Mouse (Mus musculus) layer of hippocampus, adult 18-20 months (tissue): Measurements from ENCODE around the gene Bcl3. TPM values are rescaled to one million over a fixed set of nuclear protein-coding genes. Genes with fewer than 3 reads are reported as not detected.
"Not testable (repeated sequence)": the region's sequence is repeated elsewhere in the genome, so short reads cannot be mapped to it uniquely, and the experiment has no call there.

Experiments
- DNase-seq, 2 experiments: peaks; one replicate each; pipeline ENCODE4 v3.0.0; 2022; ENCODE audit warnings: low spot score in 2 of 2
- total RNA-seq, 2 experiments: library from RNA; stranded (reverse); gene quantifications; 2 replicates each; pipeline ENCODE4 v1.2.3; 2021

Gene Bcl3
- total RNA-seq, 2 experiments from 2014 or later = 0.27 to 1.1 TPM

DNA sequence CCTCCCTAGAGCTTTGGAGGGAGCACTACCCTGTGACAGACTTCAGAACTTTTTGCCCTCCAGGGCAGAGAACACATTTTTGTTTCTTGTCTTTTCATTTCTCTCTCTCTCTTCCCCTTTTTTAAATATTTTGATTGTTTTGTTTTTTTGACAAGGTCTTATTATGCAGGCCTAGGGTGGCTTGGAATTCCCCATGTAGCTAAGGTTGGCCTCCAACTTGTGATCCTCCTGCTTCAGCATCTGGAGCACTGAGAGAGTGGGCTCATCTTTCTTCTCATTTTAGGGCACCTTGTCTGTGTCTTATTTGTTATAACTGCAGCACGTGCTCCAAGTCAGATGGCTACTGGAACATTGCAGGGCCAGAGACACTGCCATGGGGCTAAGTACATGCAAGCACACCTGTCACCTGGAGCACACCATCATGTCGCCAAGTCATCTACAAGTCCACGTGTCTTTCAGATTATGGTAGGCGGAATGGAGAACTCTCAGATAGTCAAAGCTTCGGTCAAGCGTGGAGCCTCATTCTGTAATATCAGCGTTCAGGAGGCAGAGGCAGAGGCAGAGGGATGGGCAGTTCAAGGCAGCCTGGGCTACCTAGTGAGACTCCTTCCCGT, 16.1 kb downstream of the Bcl3 start:
- no peak for DNase-seq

GRCm38 (mm10) chr7:19802995-19803394, 19.6 kb downstream of the Bcl3 start:
- peak in 1 of 2 experiments; percentile 78 for DNase-seq

- DNase-seq = peak in 1 of 2 experiments; percentile 61
Measured at GRCm38 (mm10) chr7:19800764-19801163, 21.8 kb downstream of the Bcl3 start.

- peak in 1 of 2 experiments; percentile 52 for DNase-seq
Measured at GRCm38 (mm10) chr7:19796697-19797588, 25.6 kb downstream of the Bcl3 start, which contains the start of gene Cblc. TSS of gene Cblc (minus strand) at chr7:19796809.

DNA sequence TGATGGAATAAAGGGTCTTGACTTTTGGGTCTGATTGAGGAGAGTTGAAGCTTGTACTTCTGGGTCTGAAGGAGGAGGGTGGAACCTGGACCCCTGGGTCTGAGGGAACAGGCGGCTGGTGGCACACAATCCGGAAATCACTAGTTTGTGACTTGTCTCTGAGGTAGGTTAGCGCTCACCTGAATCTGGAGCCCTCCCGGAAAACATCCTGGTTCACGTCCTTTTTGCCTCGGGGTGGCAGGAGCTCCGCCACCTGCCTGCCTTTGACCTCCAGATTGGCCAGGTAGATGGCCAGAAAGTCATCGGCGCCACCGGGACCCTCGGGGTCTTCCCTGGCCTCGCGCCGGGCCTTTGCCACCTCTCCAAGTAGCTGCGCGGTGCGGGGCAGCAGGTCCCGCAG, 26.3 kb downstream of the Bcl3 start:
- DNase-seq = no peak

DNA sequence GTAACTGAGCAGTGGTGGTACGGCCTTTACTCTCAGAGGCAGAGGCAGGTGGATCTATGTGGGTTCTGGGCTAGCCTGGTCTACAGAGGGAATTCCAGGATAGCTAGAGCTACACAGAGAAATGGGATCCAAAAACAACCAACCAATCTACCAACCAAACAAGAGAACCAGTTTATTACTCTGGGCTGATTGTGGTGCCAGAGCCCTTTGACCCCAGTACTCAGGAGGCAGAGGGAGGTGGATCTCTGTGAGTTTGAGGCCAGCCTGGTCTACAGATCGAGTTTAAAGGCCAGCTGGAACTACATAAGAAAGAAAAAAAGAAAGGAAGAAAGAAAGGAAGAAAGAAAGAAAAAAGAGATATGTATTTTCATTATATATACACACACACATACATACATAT, 27.3 kb downstream of the Bcl3 start:
- DNase-seq = no peak

DNA sequence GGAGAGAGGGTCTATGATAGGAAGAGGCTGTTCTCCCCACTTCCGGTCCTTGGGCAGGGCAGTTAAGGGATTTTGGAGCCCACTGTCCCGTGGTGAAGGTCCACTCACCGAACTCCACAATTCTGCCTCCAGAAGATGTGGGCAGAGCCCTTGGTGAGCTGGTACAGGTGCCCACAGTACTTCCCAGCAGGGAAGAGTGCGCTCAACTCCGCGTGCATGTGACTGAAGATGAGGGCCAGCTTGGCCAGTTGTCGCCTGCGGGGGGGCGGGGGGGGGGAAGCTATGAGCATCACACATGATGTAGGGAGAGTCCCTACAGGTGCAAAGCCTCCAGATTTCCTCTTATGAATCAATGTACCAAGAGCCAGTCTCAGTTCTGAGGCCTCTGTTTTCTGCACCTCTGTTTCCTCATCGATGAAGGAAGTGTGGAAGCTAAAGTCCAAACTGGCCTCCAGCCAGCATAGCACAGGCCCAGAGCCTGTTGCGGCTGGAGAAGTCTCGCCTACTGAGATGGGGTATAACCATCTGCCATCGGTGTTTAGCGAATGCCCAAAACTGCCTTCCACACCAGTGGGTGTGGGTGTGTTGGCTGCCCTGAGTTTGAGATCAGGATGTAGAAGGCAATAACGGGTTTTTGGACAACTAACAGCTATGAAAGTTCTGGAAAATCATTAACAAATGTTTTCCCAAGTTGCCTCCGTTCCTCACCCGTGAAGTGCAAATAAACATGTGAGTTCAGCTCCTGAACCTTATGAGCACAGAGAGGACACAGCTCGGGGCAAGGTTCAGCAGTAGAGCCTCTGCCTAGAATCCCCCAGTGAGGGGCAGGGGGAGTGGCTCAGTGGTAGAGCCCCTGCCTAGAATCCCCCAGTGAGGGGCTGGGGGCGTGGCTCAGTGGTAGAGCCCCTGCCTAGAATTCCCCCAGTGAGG, 29.6 kb downstream of the Bcl3 start:
- no peak for DNase-seq

DNA sequence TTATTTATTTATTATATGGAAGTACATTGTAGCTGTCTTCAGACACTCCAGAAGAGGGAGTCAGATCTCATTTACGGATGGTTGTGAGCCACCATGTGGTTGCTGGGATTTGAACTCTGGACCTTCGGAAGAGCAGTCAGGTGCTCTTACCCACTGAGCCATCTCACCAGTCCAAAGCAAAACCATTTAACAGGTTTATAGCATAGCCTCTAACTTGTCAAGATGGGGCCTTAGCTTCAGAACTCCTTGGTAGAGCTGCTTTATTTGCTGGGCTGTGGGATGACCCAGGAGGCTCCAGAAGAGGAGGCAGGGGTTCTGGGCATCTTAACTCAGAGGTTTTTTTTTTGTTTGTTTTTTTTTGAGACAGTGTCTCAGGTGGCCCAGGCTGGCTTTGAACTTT, 31.1 kb downstream of the Bcl3 start:
- not testable (repeated sequence) for DNase-seq

DNA sequence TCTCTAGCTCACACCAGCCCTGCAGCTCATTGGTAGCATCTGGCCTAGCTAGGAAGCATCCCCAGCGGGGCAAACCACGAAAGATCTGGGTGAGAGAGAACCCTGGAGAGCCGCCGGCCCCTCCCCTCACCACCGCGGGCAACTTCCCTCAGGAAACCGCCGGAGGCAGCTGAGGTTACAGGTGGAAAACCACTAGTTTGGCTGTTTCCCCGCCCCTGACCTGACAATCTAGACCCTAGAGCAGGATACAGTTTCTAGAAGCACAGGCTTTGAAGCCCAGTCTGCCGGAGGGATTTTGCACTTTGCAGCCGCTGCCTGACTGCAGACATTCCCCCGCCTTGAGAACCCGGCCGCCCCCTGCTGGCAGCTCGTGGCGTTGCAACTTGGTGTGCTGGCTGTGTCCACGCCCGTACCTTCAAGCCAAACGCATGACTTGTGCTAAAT, 32.6 kb downstream of the Bcl3 start:
- peak; percentile 70 to 84 for DNase-seq

- DNase-seq = no peak
Measured at GRCm38 (mm10) chr7:19785874-19786458, 36.6 kb downstream of the Bcl3 start.

DNA sequence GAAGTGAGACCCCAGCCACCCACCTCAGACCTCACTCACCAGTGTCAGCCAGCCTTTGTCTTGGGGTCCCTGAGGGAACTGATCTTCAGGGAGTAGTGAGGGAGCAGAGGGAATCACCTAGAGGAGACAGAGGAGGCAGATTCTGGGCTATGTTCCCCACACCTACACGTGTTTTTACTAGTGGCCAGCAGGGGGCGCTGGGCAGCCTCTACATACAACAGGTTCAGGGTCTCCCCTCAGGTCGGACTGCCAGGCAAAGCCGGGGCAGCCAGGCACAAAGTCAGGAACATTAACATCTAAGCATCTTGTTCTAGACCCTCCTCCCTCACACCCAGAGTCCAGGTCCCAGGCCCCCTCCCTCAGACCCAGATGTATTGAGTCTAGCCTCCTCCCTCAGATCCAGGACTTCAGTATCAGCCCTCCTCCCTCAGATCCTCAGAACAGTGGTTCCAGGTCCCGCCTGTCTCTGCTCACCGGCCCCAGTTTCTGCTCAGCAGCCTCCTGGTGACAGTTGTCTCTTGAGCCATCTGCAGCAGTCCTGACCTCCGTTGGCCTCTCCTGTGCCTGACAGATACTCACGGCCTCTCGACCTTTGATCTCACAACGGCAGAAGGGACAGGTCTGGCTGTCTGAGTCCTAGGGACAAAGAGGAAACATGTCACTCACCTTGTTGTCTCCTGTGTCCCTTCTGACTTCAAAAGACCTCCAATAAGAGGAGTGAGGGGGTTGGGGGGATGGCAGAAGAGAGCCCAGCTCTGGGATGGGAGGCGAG, 37.6 kb downstream of the Bcl3 start:
- DNase-seq = no peak

DNA sequence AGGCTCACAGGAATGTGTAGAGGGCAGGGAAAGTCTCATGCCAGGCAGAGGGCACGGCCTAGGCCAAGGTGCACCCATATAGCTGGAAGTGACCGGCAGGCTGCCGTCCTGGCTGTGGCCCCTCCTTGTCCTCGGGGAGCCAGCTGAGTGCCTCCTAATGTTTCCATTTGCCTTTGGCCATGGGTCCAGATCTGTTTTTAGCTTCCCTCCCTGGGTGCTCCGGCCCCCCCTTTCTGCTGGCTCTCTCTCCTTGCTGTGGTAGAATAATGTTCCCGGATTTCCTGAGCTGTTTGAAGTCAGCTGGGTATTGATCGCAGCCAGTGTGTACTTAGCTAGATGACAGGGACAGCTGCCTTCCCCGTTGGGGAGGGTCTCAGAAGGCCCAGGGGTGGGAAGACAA, 38.9 kb downstream of the Bcl3 start:
- DNase-seq = no peak

DNA sequence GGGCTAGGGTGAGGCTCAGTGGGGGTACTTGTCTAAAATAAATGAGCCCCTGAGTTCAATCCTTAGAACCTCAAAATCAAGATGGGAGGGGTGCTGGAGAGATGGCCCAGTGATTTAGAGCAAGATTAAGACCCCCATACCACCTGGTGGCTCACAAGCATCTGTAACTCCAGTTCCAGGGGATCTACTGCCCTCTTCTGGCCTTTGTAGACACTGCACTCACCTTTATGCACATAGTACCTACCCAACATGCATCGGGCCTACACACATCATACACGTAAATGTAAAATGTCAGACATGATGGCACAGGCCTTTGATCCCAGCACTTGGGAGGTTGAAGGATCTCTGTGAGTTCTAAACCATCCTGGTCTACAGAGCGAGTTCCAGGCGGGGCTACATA, 39.9 kb downstream of the Bcl3 start:
- no peak for DNase-seq

- no peak for DNase-seq
Measured at GRCm38 (mm10) chr7:19781741-19782140, 40.8 kb downstream of the Bcl3 start.

- no peak for DNase-seq
Measured at GRCm38 (mm10) chr7:19779903-19780302, 42.7 kb downstream of the Bcl3 start.

DNA sequence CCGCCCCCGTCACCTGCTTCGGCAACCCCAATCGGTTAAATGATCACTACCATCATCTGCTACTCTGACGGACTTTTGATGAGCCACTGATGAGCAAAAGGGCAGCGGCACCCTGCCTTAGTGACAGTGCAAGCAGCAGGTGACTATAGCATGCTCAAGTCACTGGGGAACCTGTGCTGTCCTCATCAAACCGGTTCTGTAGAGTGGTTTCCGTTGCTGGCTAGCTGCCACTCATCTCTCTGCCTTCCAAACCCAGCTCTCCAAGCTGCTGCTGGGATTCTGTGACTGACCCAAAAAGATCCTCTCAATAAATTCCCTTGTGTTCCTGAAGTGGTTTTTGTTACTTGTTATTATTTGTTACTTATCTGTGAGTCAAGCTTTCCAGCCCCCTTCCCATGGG, 43.9 kb downstream of the Bcl3 start:
- DNase-seq = no peak

DNA sequence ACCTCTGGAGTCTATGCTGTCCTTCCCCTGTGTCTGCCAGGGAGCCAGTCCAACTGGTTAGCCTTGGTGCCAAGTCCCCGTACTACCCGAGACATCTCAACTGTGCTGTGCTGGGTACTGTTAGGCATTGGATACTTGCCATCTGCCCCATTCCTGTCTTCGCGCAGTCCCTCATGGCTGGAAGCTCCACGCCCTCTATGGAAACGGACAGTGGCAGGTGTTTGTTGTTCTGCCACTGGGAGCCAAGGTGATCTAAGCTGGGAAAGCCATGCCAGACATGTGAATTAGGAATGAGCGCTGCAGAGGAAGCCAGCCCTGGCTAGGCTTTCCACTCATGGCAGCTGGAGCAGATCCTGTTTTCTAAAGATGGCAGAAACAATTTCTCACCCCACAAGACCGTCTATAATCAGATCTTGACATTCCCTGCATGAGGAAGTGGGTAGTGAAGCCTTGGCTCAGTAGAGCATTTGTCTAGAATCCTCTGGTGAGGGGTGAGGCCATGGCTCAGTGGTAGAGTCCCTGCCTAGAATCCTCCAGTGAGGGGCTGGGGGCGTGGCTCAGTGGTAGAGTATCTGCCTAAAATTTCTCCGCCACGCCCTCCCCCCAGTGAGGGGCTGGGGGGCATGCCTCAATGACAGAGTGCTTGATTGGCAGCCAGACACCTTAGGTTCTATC, 45.4 kb downstream of the Bcl3 start:
- DNase-seq = no peak

GRCm38 (mm10) chr7:19771682-19772081, 50.9 kb downstream of the Bcl3 start:
- DNase-seq = no peak

- DNase-seq = no peak
Measured at GRCm38 (mm10) chr7:19770984-19771391, 51.6 kb downstream of the Bcl3 start, which contains the start of gene Bcam. TSS of gene Bcam (minus strand) at chr7:19771016.

- DNase-seq = peak; percentile 20 to 40
Measured at GRCm38 (mm10) chr7:19770375-19770754, 52.2 kb downstream of the Bcl3 start.
